Mouse (Mus musculus): ENCODE data around the gene Acbd6. TPM values are rescaled to one million over a fixed set of nuclear protein-coding genes. Genes with fewer than 3 reads are reported as not detected.

The Acbd6 gene
- 10 to 100 TPM; 76.9 to 83.9 TPM for total RNA-seq (2021)
- long read RNA-seq, experiment 1, full-length matches to known transcripts: 77 of 82 reads
- long read RNA-seq, experiment 1, partial matches to known transcripts: 0 of 82 reads
- long read RNA-seq, experiment 1, other reads (novel, unspliced or antisense): 5 of 82 reads
- long read RNA-seq, experiment 2, full-length matches to known transcripts: 42 of 46 reads
- long read RNA-seq, experiment 2, partial matches to known transcripts: 1 of 46 reads
- long read RNA-seq, experiment 2, other reads (novel, unspliced or antisense): 3 of 46 reads

- peak; percentile 86 for DNase-seq
Observed at GRCm38 (mm10) chr1:155558012-155558842, at the start of gene Acbd6. TSS of gene Acbd6 (plus strand) at chr1:155558120.

- DNase-seq: no peak
Observed at GRCm38 (mm10) chr1:155510263-155510662, 47.7 kb upstream of the Acbd6 start.

- DNase-seq: no peak
Observed at GRCm38 (mm10) chr1:155515866-155516265, 42.1 kb upstream of the Acbd6 start.

- DNase-seq: peak; percentile 79
Observed at GRCm38 (mm10) chr1:155516594-155516993, 41.3 kb upstream of the Acbd6 start.

GRCm38 (mm10) chr1:155517060-155517459 is 40.9 kb upstream of the Acbd6 start:
- DNase-seq: no peak

GRCm38 (mm10) chr1:155520285-155520684 is 37.6 kb upstream of the Acbd6 start:
- no peak for DNase-seq

GRCm38 (mm10) chr1:155522493-155522892 is 35.4 kb upstream of the Acbd6 start:
- DNase-seq: no peak

GRCm38 (mm10) chr1:155526176-155526575 is 31.7 kb upstream of the Acbd6 start:
- no peak for DNase-seq

GRCm38 (mm10) chr1:155527027-155527786 is 30.7 kb upstream of the Acbd6 start:
- peak; percentile 40 for DNase-seq

GRCm38 (mm10) chr1:155527787-155528158 is 30.1 kb upstream of the Acbd6 start:
- DNase-seq: peak; percentile 55

GRCm38 (mm10) chr1:155528405-155529119 is 29.4 kb upstream of the Acbd6 start:
- DNase-seq: no peak

GRCm38 (mm10) chr1:155529120-155529963 is 28.6 kb upstream of the Acbd6 start:
- DNase-seq: peak; percentile 32

GRCm38 (mm10) chr1:155530561-155531457 is 27.1 kb upstream of the Acbd6 start:
- DNase-seq: peak; percentile 33

- no peak for DNase-seq
Observed at GRCm38 (mm10) chr1:155532396-155532795, 25.5 kb upstream of the Acbd6 start.

GRCm38 (mm10) chr1:155532833-155533688 is 24.9 kb upstream of the Acbd6 start:
- peak; percentile 71 for DNase-seq

- DNase-seq: no peak
Observed at GRCm38 (mm10) chr1:155533689-155533965, 24.3 kb upstream of the Acbd6 start.

GRCm38 (mm10) chr1:155537005-155537642 is 20.8 kb upstream of the Acbd6 start:
- DNase-seq: peak; percentile 76

GRCm38 (mm10) chr1:155538006-155538405 is 19.9 kb upstream of the Acbd6 start:
- no peak for DNase-seq

GRCm38 (mm10) chr1:155557642-155558011 is 293 bp upstream of the Acbd6 start:
- DNase-seq: no peak

Data from adrenal gland, postnatal 10 days (tissue).